Mouse (Mus musculus) lung, adult 2 months (tissue): ENCODE measurements around the gene Ngp.

Experiments
- CTCF ChIP-seq: fragments of 200-500 bp; IDR thresholded peaks from 2 replicates; pipeline ENCODE4 v1.5.1; 2011; ENCODE audit warnings: mild to moderate bottlenecking, low read length, control low read depth; ENCODE audit not compliant: insufficient read depth
- POLR2A ChIP-seq: fragments of 200-500 bp; IDR thresholded peaks from 2 replicates; pipeline ENCODE4 v1.6.1; 2011; ENCODE audit warnings: low read depth, mild to moderate bottlenecking, control low read depth, low read length, borderline replicate concordance; ENCODE audit errors: extremely low read depth

DNA sequence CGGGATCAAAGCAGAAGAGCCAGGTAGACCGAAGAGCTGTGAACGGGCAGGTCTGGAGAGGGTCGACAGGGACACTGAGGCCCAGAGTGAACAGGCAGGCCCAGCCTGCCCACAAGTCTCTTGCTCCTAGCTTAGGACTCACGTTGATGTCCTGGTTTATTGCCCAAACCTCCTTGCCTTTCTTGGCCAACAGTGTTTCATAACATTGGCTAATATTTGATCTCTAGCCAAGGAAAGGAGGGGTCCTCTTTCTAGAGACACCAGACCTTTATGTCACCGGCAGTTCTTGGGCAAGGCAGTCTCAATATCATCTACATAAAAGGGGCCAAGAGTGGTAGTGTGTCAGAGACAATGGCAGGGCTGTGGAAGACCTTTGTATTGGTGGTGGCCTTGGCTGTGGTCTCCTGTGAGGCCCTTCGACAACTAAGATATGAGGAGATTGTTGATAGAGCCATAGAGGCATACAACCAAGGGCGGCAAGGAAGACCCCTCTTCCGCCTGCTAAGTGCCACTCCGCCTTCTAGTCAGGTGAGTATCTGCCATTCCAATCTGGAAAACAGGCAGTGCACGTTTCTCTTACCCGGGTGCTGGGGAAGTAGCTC, at the start of gene Ngp:
- no peak for TF ChIP-seq CTCF
- TF ChIP-seq POLR2A, result no peak
